Mouse (Mus musculus) CD4-positive, CD25-positive, alpha-beta regulatory T cell, adult 2 months (primary cell): ENCODE data around the gene Ttc28.

ENCODE experiments used
- DNase-seq: peaks from one replicate; pipeline ENCODE4 v3.0.0-alpha.2; 2012; ENCODE audit warnings: low read depth, low spot score

The Ttc28 gene

DNA sequence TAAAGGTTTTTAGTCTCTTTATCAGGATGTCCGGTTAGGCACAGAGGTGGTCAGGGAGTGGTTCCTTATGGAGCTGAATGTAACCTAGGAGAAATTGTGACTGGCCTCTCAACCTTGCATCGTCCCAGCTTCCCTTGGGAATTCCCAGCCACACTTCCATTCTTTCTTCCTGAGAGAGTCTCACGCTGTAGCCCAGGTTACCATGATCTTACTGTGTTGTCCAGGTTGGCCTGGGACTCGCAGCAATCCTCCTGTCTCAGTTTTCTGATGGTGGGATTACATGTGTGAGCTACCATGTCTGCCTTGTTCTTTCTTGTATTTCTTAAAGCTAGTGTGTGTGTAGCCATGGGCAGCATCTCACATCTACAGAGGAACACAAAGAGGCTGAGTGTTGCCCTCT is 206.2 kb downstream of the Ttc28 start:
- no peak for DNase-seq

DNA sequence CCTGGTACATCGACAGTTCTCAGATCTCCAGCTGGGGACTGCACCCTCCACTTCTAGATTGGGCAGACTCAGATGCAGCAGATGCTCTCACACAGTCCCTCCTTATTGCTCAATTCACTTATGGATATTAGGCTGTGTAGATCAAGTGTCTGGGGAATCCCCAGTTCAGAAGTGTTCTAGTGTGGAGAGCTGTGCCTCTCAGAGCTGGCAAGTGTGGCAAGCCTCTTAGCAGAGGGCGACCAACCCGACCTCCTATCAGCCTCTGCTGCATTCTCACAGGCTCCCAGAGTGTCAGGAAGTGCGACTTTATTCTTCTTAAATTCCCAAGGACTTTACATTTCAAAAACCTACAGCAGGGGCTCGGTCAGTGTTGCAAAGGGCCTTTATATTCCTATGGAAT is 217.1 kb downstream of the Ttc28 start:
- peak; percentile 16 for DNase-seq

GRCm38 (mm10) chr5:111097233-111098160 is 217.9 kb downstream of the Ttc28 start:
- DNase-seq, result no peak

DNA sequence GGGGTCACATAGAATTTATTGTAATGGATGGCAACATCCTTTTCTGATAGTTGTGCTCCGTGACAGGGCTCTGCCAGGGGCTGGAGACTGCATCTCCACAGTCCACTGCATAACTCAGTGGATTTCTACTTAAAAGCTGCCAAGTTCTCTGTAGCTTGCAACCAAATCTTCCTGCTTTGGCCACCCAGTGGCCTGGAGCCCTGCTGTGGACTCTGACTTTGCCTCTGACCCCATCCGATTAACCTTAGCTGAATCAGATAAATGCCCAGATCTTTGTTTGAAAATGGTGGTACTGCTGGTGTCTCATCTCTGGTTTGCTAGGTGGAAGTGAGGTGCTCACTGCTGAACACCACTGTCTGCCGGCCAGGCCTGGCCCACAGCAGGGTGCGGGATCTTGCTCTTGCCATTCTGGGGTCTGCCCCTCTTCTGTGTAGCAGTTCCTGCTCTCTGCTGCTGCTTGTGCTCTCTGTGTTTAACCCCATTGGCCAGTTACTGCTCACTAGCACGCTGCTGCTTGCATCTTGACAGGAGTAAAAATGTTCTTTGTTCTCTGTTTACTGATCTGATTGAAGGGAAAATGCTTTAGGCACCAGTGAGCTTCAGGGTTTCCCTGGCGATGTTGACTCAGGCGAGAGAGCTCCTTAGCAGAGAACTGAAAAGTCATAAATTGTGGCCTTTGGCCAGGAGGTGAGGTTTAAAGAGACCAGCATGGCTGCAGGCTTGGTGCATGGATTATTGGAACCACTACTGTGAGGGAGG is 219.1 kb downstream of the Ttc28 start:
- DNase-seq, result no peak

- no peak for DNase-seq
Observed at GRCm38 (mm10) chr5:111100585-111100984, 221.0 kb downstream of the Ttc28 start.

DNA sequence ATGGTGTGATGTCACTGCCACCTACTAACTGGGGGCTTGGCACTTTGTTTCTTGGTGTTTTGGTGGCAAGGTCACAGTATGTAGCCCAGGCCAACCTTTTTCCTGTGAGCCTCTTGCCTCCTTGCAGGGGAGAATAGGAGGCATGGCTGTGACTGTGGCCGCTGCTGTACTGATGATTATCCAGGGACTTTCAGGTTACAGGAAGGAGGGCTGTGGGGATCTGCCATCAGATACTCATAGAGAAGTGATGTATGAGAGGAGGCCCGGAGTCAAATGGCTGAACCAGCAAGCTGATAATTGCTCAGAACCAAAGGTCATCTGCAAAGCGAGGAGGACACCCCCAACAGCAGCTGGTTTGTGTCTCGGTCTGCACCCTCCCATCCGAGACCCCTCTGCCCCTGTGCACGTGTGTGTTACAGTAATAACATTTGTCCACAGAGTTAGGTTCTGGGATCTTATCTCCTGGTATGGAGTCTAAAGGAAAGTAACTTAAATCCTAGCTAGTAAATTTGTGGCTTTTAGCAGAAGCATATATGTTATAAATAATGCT is 221.9 kb downstream of the Ttc28 start:
- DNase-seq, result no peak

DNA sequence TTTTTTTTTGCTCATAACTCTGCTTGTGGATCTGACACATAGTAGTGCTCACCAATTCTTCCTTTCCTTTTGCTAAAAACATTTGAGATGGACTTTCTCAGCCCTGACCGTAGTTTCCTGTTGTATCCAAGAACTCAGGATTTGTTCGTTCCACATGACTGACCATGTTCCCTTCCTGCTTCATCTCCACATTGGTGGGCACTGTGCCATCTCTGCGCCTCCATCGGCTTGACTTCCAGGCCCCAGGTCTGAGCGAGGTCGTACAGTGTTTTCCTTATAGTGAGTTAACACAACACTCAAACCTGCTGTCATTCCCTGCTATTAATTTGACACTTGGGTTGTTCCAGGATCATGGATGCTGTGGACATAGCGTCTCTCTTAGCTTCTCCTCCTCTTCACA is 225.2 kb downstream of the Ttc28 start:
- DNase-seq, result no peak

DNA sequence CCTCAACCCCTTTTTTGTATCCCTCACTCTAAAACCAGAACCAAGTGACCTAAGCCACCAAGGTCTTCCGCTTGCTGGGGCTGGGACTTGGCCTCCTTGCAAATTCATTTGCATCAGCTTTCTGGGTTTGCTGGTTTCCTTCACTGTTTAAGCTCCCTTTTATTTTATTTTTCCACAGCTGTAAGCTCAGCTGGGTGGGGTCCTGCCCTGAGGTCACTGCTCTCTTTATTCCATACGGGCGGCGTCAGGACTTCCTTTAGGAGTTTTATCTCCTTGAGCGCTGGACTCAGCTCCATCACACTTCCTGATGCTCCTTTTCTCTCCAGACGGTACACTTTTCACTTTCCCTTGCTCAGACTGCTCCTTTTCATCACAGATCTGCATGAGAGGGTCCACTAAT is 231.8 kb downstream of the Ttc28 start:
- DNase-seq, result no peak

- no peak for DNase-seq
Observed at GRCm38 (mm10) chr5:111113183-111113582, 233.6 kb downstream of the Ttc28 start.

GRCm38 (mm10) chr5:111113694-111114375 is 234.2 kb downstream of the Ttc28 start:
- no peak for DNase-seq

- no peak for DNase-seq
Observed at GRCm38 (mm10) chr5:111114597-111114996, 235.0 kb downstream of the Ttc28 start.

GRCm38 (mm10) chr5:111115519-111116350 is 236.1 kb downstream of the Ttc28 start:
- peak; percentile 59 for DNase-seq

- peak; percentile 26 for DNase-seq
Observed at GRCm38 (mm10) chr5:111119805-111120204, 240.2 kb downstream of the Ttc28 start.

- no peak for DNase-seq
Observed at GRCm38 (mm10) chr5:111120298-111120697, 240.7 kb downstream of the Ttc28 start.

- no peak for DNase-seq
Observed at GRCm38 (mm10) chr5:111120705-111121420, 241.3 kb downstream of the Ttc28 start.

DNA sequence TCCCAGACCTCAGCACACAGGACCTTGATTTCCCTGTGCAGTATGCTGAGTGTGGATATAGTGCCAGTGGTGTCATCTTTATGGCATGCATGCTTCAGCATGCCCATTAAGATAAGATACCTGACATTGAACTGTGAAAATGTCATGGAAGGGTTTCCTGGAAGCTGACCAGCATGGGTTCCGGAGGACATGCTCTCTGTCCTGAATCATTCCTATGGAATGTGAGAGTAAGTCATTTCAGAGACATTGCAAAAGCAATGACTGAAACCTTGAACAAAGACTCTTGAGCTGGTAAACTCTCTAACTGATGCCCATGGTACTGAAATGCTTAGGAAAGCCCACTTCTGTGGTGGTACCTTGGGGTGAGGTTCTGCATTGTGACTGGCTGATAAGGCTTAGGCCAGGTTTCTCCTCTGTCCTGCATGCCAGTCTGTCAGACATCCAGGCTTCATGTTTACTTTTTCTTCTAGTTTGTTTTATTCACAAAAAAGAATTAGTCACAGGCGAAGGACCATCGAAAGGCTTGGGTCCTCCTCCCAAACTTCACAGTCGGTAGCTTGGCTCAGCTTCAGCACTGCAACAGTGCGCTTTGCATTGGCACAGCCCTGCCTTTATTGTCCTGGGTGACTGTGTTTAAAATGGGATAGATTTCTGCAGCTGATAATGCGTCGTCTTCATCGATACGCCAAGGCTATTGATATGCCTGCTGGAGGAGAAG is 242.9 kb downstream of the Ttc28 start:
- DNase-seq, result no peak

DNA sequence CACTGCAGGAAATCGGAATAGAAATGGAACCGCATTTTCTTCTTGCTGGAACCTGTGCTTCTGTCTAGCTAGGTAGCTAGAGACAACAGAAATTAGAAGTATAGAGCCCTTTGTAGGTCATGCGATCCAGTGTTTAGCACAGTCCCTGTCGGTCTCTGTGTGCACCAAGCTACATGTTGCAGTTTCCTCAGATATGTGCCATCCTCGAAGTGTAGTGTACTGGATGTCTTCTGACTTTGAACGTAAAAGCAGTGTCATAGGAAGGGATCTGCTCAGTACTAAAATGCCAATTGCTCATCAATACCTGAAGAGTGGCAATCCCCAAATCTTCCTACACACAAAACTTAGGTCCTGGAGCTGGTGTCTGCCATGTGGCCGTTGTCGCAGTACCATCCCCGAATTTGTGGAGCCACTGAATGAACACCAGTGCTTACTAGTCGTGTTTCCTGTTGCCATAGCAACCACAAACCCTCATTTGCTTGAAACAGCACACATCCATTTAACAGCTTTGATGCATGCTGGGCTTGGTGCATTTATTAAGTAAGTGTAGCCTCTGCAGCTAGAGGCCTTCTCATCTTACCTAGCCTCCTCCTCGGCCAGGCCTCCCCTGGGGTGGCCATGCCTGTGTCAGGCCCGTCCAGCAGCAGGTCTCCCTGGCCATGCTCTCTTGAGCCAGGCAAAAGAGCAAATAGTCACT is 243.6 kb downstream of the Ttc28 start:
- peak; percentile 65 for DNase-seq

- DNase-seq, result peak; percentile 47
Observed at GRCm38 (mm10) chr5:111124620-111125200, 245.1 kb downstream of the Ttc28 start.

DNA sequence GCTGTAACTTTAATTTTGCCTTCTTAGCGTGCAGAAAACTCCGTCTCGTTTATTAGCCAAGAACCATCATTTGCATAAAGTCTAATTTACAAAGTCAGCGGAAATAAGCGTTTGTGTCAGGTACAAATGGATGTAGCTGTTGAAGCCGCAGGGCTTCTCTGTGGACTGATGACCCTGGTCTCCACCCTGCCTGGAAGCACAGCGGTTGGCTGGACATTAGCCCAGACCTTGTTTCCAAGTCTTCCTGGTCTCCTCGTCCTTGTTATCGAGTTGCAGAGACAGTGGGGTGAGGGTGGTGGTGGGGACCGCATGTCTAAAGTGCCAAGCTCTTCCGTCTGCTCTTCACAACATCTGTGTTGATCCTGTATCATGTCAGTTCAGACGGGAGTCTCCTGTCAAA is 246.1 kb downstream of the Ttc28 start:
- no peak for DNase-seq
